Mouse (Mus musculus) kidney, adult 2 months (tissue): Measurements from ENCODE around the gene Vwce. TPM values are rescaled to one million over a fixed set of nuclear protein-coding genes. Genes with fewer than 3 reads are reported as not detected.

ENCODE experiments used
- DNase-seq: peaks from one replicate; pipeline ENCODE4 v3.0.0; 2021
- H3K27ac ChIP-seq: fragments of 200-500 bp; 2 replicates; pipeline ENCODE4 v1.5.1; 2012; ENCODE audit warnings: low read depth, low read length, control low read depth, inconsistent platforms; ENCODE audit not compliant: insufficient read depth
- H3K27me3 ChIP-seq: fragments of 200-500 bp; replicated peaks from 2 replicates; pipeline ENCODE4 v1.6.1; 2012; ENCODE audit warnings: mild to moderate bottlenecking, moderate library complexity, low read length, inconsistent platforms; ENCODE audit not compliant: control insufficient read depth, insufficient read depth
- H3K36me3 ChIP-seq: fragments of 200-500 bp; 2 replicates; pipeline ENCODE4 v1.6.1; 2012; ENCODE audit warnings: mild to moderate bottlenecking, moderate library complexity, low read length, inconsistent platforms; ENCODE audit not compliant: control insufficient read depth, insufficient read depth
- H3K4me1 ChIP-seq: fragments of 200-500 bp; 2 replicates; pipeline ENCODE4 v1.6.1; 2011; ENCODE audit warnings: low read length; ENCODE audit not compliant: control insufficient read depth, insufficient read depth
- H3K4me3 ChIP-seq: fragments of 200-500 bp; 2 replicates; pipeline ENCODE4 v1.5.1; 2011; ENCODE audit warnings: mild to moderate bottlenecking, low read depth, low read length, control low read depth; ENCODE audit not compliant: insufficient read depth
- CTCF ChIP-seq: fragments of 200-500 bp; conservative IDR thresholded peaks from 2 replicates; pipeline ENCODE4 v1.5.1; 2011; ENCODE audit warnings: low read depth, mild to moderate bottlenecking, control low read depth, low read length, moderate library complexity, mixed read lengths; ENCODE audit not compliant: insufficient read depth, insufficient read length
- POLR2A ChIP-seq: fragments of 200-500 bp; IDR thresholded peaks from one replicate; pipeline ENCODE4 v1.6.1; 2011; ENCODE audit warnings: low read depth, low read length, control low read depth
- WGBS: fragments of 180-500 bp; shearing (Covaris S2); methylation state at CpG from one replicate; pipeline ENCODE4 v1.1.7; 2018; 5-methylcytosine and 5-hydroxymethylcytosine counted together
- polyA plus RNA-seq: library from polyadenylated mRNA; depleted of rRNA; stranded (reverse); fragments of >200 nt; gene quantifications from 2 replicates; pipeline ENCODE4 v1.2.3, GENCODE M21; 2012; rRNA removed

Vwce gene
- polyA plus RNA-seq, 1 experiment = 15.3 TPM

DNA sequence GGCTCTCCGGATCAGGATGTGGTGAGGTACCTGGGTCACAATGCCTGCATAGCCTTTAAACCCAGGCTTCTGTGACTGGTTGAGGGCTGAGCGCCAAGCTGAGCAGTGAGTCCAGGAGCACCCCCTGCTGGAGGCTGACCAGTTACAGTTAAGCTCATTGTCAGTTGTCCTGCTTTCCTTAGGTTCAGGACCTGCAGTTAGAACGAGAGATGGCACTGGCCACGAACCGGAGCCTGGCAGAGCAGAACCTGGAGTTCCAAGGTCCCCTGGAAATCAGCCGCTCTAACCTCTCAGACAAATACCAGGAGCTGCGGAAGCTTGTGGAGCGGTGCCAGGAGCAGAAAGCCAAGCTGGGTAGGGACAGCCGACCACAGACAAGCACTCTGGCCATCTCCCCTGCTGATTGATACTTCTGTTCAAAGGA lies 76.1 kb downstream of the Vwce start:
- DNase-seq = peak; percentile 76
- H3K4me3 ChIP-seq = no peak overlapping the region
- TF ChIP-seq CTCF (peak; percentile 74), POLR2A (no peak)
- H3K4me1 ChIP-seq = peaks cover 11% of the 10 kb centered on the region
- WGBS = 58% methylated on average over 9 of the region's 9 CpGs
- H3K27me3 ChIP-seq = no peaks in the 10 kb centered on the region
- no peak overlapping the region for H3K27ac ChIP-seq
- H3K36me3 ChIP-seq = no peaks in the 10 kb centered on the region

DNA sequence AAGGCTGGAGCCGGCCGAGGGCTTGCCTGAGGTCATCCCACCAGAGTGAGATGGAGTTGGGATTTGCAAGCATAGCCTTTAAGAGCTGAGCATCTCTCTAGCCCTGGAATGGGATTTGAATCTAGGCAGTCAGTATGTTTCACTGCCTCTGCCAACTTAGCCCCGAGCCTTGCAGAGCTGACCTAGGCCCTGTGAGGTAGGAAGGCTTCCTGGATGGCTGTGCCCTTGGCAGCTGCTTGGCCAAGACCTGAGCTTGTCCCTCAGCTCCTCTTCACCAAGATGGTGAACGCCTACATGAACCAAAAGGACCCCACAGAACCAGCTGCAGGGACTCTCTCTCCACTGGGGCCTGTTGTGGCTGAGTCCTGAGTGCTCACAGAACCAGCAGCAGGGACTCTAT lies 76.7 kb downstream of the Vwce start:
- WGBS = 97% methylated on average over 4 of the region's 4 CpGs
- Histone ChIP-seq H3K27ac (no peak overlapping the region), H3K4me3 (no peak overlapping the region), H3K4me1 (peaks cover 13% of the 10 kb centered on the region), H3K36me3 (no peaks in the 10 kb centered on the region), H3K27me3 (no peaks in the 10 kb centered on the region)
- no peak for DNase-seq
- no peak for TF ChIP-seq POLR2A
- no peak for TF ChIP-seq CTCF

DNA sequence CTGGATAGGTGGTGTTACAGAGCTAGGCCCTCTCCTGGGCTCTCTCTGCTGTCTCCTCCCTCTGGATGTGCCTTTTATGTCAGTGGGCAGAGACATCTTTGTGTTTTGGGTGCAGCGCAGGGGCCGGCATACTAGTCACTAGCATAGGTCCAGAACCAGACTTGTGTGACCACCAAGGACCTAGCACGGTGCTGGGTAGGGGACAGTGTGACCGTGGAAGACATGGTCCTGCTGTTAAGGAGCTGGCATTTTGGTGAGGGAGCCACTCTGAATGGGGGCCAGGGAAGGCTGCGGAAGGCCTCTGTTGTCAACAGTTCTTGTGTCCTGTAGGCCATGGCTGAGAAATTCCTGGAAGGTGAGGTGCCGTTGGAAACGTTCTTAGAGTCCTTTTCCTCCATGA lies 78.2 kb downstream of the Vwce start:
- H3K36me3 ChIP-seq = no peaks in the 10 kb centered on the region
- DNase-seq = no peak
- H3K4me3 ChIP-seq = no peak overlapping the region
- WGBS = 89% methylated on average over 7 of the region's 7 CpGs
- TF ChIP-seq POLR2A (no peak), CTCF (no peak)
- H3K4me1 ChIP-seq = peaks cover 13% of the 10 kb centered on the region
- no peak overlapping the region for H3K27ac ChIP-seq
- H3K27me3 ChIP-seq = no peaks in the 10 kb centered on the region

DNA sequence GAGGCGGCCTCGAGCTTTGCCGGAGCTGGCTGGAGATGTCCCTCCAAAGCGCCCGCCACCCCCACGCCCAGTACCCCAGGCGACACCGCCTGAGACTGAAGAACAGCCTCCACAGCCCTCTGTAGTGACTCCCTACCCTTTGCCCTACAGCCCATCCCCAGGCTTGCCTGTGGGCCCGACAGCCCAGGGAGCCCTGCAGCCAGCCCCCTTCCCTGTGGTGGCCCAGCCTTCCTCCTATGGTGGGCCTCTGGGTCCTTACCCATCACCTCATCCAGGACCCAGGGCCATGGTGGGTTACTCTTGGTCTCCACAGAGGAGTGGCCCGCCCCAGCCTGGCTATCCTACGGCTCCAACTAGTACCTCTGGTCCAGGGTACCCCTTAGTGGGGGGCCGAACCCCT lies 78.6 kb downstream of the Vwce start:
- no peak for TF ChIP-seq CTCF
- no peak for TF ChIP-seq POLR2A
- no peak for DNase-seq
- Histone ChIP-seq H3K36me3 (no peaks in the 10 kb centered on the region), H3K4me1 (peaks cover 13% of the 10 kb centered on the region), H3K27ac (no peak overlapping the region), H3K4me3 (no peak overlapping the region), H3K27me3 (no peaks in the 10 kb centered on the region)
- WGBS = 95% methylated on average over 12 of the region's 12 CpGs

DNA sequence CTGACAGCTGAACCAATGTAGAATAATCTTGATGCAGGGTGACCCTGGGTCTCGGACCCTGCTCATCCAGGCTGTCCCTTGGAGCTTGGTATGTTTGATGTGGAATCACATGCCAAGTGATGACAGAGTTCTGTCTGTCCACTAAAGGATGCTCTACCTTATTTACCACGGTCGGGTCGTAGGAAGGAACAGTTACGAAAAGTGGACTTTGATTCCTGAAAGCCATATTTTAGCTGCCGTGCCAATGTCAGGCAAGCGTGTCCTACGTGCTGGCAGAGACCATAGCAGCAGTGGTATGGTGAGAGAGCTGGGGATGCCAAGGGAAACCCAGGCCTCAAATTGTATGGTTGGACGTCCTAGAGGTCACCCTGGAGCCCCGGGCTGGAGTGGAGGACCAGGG lies 79.5 kb downstream of the Vwce start:
- no peak for TF ChIP-seq CTCF
- no peak for TF ChIP-seq POLR2A
- WGBS = 79% methylated on average over 10 of the region's 10 CpGs
- no peak for DNase-seq
- Histone ChIP-seq H3K4me3 (no peak overlapping the region), H3K27ac (no peak overlapping the region), H3K27me3 (no peaks in the 10 kb centered on the region), H3K36me3 (no peaks in the 10 kb centered on the region), H3K4me1 (peaks cover 13% of the 10 kb centered on the region)

DNA sequence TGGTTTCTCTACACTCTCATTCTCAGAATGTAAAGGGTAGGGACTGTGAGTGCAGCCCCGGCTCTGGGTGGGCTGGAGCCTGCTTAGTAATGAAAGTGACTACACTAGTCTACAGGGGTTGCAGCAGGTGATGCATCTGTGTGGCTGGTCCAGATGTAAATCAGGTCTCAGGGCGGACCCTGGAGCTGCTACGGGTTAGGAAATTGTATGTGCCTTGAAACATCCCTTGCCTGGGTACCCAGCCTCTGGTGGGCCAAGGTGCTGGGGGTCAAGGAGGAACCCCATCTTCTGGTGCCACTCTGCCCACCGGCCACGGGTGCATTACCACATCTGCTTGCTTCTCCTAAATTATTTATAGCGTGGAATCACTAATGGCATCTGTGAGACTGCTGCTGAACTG lies 80.2 kb downstream of the Vwce start:
- TF ChIP-seq CTCF = no peak
- TF ChIP-seq POLR2A = no peak
- no peak for DNase-seq
- H3K4me3 ChIP-seq = no peak overlapping the region
- 89% methylated on average over 6 of the region's 6 CpGs for WGBS
- no peaks in the 10 kb centered on the region for H3K27me3 ChIP-seq
- H3K27ac ChIP-seq = no peak overlapping the region
- no peaks in the 10 kb centered on the region for H3K36me3 ChIP-seq
- peaks cover 10% of the 10 kb centered on the region for H3K4me1 ChIP-seq

DNA sequence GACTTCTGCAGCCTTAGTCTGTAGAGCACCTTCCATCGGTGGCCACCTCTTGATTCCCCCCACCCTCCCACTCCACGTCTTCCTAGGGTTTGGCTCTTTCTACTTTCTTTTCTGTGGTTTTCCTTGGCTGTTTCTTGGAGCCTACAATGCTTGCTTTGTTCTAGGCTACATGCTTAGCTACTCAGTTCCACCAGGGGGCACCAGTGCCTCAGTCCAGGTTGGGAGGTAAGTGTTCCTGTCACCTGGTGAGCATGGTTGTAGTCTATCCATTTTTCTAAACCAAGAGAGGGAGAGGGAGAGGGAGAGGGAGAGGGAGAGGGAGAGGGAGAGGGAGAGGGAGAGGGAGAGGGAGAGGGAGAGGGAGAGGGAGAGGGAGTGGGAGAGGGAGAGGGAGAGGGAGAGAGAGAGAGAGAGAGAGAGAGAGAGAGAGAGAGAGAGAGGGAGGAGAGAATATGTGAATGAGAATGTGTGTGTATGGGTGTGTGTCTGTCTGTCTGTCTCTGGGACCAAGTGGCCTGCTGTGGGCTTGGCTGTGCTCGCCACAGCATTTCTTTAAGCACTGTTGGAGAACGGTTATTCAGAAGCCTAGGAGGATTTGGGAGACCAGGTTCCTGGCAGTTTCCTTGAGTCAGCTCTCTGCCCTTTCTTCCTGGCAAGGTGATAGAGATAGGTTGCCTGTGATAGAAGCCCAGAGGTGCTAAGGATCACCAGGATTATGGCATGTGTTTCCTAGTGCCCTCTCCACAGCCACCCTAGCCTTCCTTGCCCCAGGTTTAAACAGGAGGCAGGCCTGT lies 80.9 kb downstream of the Vwce start:
- Histone ChIP-seq H3K27ac (no peak overlapping the region), H3K4me1 (peaks cover 3% of the 10 kb centered on the region; the same call in 1 of the 2 replicates), H3K4me3 (no peak overlapping the region), H3K27me3 (no peaks in the 10 kb centered on the region), H3K36me3 (no peaks in the 10 kb centered on the region)
- 51% methylated on average over 4 of the region's 4 CpGs for WGBS
- TF ChIP-seq CTCF = peak; percentile 84
- TF ChIP-seq POLR2A = no peak
- DNase-seq = peak; percentile 65

DNA sequence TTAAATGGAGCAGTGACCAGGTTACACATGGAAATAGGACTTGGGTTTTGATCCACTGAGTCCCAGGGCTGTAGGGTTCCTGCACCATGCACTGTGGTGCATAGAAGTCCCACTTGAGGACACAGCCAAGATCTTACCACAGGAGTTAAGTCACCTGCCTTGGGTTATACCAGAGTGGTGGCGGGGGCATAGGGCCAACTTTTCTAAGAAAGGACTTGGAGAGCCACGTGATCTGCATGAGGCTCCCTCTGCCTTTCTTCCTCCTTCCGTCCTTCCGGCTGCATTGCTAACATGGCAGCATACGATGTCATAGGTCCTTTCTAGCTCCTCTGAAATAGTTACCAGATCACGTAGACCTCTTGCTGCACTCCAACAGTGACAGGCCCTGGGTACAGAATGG lies 81.5 kb downstream of the Vwce start:
- no peak for DNase-seq
- Histone ChIP-seq H3K4me1 (0 out of 2 replicates have a peak, but pooled peaks cover 2% of the 10 kb centered on the region), H3K27me3 (no peaks in the 10 kb centered on the region), H3K4me3 (no peak overlapping the region), H3K36me3 (no peaks in the 10 kb centered on the region), H3K27ac (no peak overlapping the region)
- 74% methylated on average over 6 of the region's 6 CpGs for WGBS
- TF ChIP-seq POLR2A (no peak), CTCF (no peak)

Other genes with a start within 250 kb of the Vwce start
- gene Syt7, start 245.1 kb upstream of the Vwce start, polyA plus RNA-seq = 4.0 and 4.6 TPM in 2 replicates
- 0.39 and 0.94 TPM in 2 replicates for gene Lrrc10b, start 176.7 kb upstream of the Vwce start, polyA plus RNA-seq
- 0.37 and 0.66 TPM in 2 replicates for gene Ppp1r32, start 151.3 kb upstream of the Vwce start, polyA plus RNA-seq
- 25.7 and 28.9 TPM in 2 replicates for gene Cpsf7, start 108.9 kb upstream of the Vwce start, polyA plus RNA-seq
- gene Sdhaf2, start 108.1 kb upstream of the Vwce start, polyA plus RNA-seq = 31.1 and 33.1 TPM in 2 replicates
- gene Tmem216, start 78.0 kb upstream of the Vwce start, polyA plus RNA-seq = 32.0 and 33.1 TPM in 2 replicates
- gene Cyb561a3, start 57.0 kb upstream of the Vwce start, polyA plus RNA-seq = 40.7 and 44.1 TPM in 2 replicates
- gene Tmem138, start 56.9 kb upstream of the Vwce start, polyA plus RNA-seq = 11.7 and 12.7 TPM in 2 replicates
- 123 and 127 TPM in 2 replicates for gene Ddb1, start 28.9 kb upstream of the Vwce start, polyA plus RNA-seq
- gene Tkfc, start 28.6 kb upstream of the Vwce start, polyA plus RNA-seq = 308 and 311 TPM in 2 replicates
- gene Pga5, start 43.9 kb downstream of the Vwce start, polyA plus RNA-seq = 0.80 and 1.0 TPM in 2 replicates
- 30.0 and 32.1 TPM in 2 replicates for gene Vps37c, start 54.5 kb downstream of the Vwce start, polyA plus RNA-seq
- gene Cd5, start 104.8 kb downstream of the Vwce start, polyA plus RNA-seq = 0.33 and 3.3 TPM in 2 replicates
- 0.30 and 3.1 TPM in 2 replicates for gene Cd6, start 195.8 kb downstream of the Vwce start, polyA plus RNA-seq
- 6.2 and 6.7 TPM in 2 replicates for gene Slc15a3, start 205.5 kb downstream of the Vwce start, polyA plus RNA-seq
- gene Tmem132a, start 235.7 kb downstream of the Vwce start, polyA plus RNA-seq = 12.1 and 15.8 TPM in 2 replicates
- gene Tmem109, start 247.8 kb downstream of the Vwce start, polyA plus RNA-seq = 101 and 124 TPM in 2 replicates